Mouse (Mus musculus) brain, embryonic 14.5 days (tissue): Measurements from ENCODE around the gene Cdca7l. TPM values are rescaled to one million over a fixed set of nuclear protein-coding genes. Genes with fewer than 3 reads are reported as not detected.
"Not testable (repeated sequence)": the region's sequence is repeated elsewhere in the genome, so short reads cannot be mapped to it uniquely, and the experiment has no call there.

Experiments
- DNase-seq: peaks from one replicate; pipeline ENCODE4 v3.0.0-alpha.2; 2011; ENCODE audit warnings: low read depth
- CTCF ChIP-seq: fragments of 200-500 bp; IDR thresholded peaks from 2 replicates; pipeline ENCODE4 v1.5.1; 2012; ENCODE audit warnings: inconsistent platforms, mild to moderate bottlenecking, moderate library complexity, borderline replicate concordance; ENCODE audit not compliant: insufficient read depth, insufficient read length; ENCODE audit errors: extremely low read depth
- POLR2A ChIP-seq: fragments of 200-500 bp; IDR thresholded peaks from 2 replicates; pipeline ENCODE4 v1.6.1; 2012; ENCODE audit warnings: mild to moderate bottlenecking, inconsistent platforms, borderline replicate concordance; ENCODE audit not compliant: poor library complexity, insufficient read depth, insufficient read length, severe bottlenecking; ENCODE audit errors: extremely low read depth
- polyA plus RNA-seq: library from polyadenylated mRNA; depleted of rRNA; stranded (reverse); fragments of >200 nt; gene quantifications from 2 replicates; pipeline ENCODE4 v1.2.3, GENCODE M21; 2012

The Cdca7l gene
- polyA plus RNA-seq, 1 experiment = 5.6 TPM

DNA sequence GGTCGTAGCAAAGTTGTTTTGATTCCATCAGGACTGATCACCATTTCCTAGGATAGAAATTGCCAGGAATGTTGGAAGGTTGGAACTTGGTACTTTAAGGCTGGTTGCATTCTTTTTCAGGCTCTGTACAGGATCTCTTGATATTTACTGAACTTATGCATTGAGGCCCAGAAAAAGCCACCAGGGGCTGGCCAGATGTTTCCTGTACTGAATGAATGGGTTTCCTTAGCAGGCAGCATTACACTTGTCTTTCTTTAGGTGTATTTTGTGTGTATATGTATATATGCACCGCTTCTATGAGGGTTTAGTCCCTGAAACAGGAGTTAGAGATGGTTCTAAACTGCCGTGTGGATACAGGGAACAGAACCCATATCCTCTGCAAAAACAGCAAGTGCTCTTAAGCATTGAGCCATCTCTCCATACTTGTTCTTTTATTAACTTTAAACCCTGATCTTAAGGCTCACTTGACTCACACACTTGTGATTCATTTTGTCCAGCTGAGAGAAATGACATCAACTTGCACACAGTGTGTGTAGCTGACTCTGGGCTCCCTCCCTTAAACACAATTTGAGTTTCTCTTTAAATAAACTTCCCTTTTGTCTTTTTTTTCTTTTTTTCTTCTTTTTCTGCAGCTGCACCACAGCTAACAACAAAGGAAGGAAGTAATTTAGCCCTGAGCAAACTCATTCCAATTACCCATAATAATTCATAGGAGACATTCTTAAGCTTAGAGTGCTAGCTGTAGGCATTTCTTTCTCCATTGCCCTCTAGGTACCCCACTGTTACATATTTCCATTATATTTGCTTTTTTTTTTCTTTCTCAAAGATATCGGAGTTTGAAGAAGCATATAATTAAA, 63.8 kb downstream of the Cdca7l start:
- TF ChIP-seq POLR2A = no peak
- no peak for TF ChIP-seq CTCF
- DNase-seq = no peak

DNA sequence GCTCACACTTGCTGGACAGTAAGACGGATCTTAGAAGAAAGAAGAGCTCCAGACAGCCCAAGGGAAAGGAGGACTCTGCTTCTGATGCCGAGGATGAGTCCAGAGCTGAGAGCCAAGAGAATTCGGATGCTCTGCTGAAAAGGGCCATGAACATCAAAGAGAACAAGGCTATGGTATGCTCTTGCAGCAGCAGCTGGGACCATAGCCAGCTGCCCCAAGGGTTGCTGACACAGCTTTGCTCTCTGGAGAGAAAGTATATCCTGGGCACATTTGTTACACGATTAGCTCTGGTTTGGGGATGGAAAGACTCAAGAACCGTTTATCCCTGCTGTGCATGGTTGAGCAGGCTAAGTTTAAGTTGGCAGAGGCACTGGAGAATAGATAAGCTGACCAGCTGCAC, 68.2 kb downstream of the Cdca7l start:
- DNase-seq = peak; percentile 20
- TF ChIP-seq POLR2A = no peak
- no peak for TF ChIP-seq CTCF

DNA sequence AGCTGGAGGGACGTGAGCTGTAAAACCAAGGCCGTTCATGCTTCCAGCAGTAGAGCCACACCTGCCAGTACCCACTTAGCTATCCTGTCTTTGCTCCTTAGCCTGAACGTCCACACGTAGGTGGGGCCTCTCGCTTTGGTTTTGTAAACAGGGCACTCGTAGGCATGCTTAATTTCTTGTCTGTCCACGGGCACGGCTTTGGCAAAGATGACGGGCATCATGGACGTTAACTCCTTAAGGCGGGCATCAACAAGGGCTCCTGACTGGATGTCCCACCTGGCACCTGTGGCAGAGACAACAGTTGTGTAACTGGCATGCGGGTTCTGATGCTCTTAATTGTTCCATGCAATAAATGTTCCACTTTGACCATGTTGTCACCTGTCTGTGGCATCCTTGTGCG, 74.3 kb downstream of the Cdca7l start:
- DNase-seq = no peak
- no peak for TF ChIP-seq POLR2A
- TF ChIP-seq CTCF = no peak

DNA sequence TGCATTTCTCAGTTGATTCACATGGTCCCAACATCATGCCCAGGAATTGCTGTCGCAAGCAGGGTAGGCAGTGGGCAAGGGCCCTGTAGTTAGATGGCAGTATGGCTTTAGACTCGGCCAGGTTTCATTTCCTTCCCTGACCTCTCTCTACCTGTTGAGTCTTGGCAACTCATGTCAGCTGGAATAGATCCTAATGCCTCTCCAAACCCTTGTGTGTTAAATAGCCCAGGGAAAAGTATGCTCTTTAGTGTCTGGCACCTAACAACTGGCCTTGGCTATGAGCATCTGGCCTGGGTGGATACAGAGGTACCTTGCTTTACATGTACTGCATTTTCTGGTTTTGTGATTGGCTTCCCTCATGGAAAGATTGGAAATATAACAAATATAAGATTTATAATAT, 80.5 kb downstream of the Cdca7l start:
- TF ChIP-seq POLR2A (no peak), CTCF (no peak)
- no peak for DNase-seq

DNA sequence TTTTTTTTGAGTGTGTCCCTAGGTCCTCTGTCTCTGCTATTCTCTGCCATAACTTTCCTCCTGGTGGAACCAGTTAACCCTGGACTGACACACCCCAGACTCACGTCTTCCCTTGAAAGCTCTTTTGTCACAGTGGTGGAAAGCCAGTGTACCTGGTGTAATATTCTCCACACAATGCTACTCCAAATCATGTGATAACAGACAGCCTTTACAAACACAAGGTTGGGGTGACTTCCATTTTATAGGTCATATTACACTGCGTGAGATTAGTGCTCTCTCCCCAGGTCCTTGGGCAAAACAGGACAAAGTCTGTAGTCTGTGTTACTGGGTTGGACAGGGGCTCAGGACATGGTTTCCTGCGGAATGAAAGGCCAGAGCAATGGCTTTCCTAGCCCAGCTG, 83.3 kb downstream of the Cdca7l start:
- TF ChIP-seq CTCF (no peak), POLR2A (no peak)
- DNase-seq = no peak

DNA sequence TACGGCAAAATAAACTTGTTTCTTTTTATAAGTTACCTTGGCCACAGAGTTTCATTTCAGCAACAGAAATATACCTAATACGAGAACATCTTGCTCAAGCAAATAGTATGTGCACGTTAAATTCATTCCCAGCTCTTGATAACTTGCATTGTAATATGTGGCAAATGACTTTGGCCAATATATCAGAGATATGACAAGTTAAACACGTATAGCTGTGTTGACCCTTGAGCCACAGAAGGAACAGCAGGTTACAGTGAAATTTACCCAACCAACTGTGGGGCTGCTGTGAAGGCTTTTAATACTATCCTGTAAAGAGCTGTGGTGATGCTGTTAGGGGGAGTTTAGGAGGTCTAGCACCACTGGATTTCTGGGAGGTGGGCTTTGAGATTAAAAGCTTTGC, 96.7 kb downstream of the Cdca7l start:
- not testable (repeated sequence) for DNase-seq

DNA sequence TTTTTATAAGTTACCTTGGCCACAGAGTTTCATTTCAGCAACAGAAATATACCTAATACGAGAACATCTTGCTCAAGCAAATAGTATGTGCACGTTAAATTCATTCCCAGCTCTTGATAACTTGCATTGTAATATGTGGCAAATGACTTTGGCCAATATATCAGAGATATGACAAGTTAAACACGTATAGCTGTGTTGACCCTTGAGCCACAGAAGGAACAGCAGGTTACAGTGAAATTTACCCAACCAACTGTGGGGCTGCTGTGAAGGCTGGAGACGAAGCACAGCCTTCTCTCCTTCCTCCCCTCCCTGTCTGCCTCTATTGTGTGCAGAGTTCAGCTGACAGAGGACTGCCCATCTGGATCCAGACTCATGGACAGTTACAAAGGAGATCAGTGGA, 97.3 kb downstream of the Cdca7l start:
- DNase-seq = not testable (repeated sequence)

DNA sequence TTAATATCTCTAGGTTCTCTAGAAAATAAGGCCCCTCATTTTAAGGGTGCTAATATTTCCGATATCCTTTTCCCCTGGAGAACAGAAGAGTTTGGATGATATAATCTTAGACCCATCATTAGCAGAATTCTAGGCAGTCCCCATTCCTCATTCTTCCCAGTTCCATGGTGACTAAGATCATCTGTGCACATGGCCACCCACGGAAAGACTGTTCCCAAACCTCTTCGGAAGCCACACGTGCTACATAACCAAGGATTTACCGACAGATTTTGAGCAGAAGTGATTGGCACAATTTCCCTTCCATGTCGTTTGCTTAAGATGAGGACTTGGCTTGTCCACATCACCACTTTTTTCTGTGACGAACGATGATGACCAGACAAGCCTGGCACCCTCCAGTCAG, 99.6 kb downstream of the Cdca7l start:
- no peak for TF ChIP-seq POLR2A
- no peak for TF ChIP-seq CTCF
- no peak for DNase-seq

DNA sequence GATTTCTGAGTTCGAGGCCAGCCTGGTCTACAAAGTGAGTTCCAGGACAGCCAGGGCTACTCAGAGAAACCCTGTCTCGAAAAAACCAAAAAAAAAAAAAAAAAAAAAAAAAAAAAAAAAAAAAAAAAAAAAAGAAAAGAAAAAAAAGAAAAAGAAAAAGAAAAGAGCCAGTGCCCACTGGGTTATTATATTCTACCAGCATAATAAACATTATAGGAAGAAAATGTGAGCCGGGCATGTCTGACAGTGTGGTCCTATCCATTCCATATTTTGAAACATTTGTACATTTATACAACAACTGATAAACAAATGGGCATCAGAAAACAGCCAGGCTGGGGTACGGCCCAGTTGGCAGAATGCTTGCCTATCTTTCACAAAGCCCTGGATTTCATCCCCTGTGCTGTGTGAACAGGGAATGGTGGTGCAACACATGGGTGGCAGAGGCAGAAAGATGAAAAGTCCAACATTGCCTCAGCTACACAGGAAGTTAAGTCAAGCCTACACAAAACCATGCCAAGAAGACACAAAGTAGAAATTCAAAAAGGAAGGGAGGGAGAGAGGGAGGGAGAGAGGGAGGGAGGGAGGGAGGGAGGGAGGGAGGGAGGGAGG, 101.2 kb downstream of the Cdca7l start:
- DNase-seq = not testable (repeated sequence)

DNA sequence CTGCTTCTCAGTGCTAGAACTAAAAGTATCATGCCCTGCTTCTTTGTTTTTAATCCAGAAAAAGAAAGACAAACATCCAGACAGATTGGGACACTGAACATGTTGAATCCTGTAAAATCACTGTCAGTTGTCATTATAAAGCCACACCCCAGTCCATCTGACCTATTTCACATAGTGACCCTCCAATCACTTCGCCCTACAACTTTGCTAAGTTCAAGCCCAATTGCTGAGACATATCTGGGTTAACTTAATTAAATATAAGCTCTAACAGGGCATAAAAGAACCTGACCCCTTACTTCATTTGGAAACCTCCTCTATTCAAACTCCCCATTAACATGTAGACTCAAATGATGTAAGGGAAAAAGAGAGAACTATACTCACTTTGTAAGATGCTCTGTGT, 107.3 kb downstream of the Cdca7l start:
- DNase-seq = no peak
- TF ChIP-seq POLR2A (no peak), CTCF (no peak)

DNA sequence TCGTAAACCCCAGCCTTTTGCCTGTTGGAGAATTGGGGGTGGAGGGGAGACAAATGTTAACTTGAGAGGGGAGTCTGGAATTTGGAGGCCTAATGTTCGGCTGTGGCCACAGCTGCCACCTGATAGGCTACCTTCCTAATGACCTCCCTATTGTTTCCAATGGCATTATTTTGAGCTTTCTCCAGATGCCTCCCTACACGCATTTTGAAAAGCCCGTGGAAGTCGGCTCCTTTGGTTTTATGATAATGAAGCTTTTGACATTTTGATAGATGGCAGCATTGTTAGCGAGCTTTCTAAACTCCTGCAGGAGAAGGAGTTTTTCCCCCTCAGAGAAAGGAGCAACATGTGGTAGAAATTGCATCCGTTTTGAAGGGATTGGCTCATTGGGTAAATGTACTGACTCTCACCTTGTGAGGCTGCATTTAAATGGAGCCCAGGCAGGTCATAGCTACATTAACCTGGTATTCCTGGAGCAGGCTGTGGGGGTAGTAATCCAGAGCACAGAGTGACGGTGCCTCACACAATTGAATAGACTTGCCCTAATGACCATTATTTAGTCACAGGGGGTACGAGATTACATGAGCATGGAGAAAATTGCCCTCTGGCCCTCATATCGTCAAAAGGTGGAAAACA, 110.6 kb downstream of the Cdca7l start:
- TF ChIP-seq CTCF (no peak), POLR2A (no peak)
- DNase-seq = peak; percentile 31

DNA sequence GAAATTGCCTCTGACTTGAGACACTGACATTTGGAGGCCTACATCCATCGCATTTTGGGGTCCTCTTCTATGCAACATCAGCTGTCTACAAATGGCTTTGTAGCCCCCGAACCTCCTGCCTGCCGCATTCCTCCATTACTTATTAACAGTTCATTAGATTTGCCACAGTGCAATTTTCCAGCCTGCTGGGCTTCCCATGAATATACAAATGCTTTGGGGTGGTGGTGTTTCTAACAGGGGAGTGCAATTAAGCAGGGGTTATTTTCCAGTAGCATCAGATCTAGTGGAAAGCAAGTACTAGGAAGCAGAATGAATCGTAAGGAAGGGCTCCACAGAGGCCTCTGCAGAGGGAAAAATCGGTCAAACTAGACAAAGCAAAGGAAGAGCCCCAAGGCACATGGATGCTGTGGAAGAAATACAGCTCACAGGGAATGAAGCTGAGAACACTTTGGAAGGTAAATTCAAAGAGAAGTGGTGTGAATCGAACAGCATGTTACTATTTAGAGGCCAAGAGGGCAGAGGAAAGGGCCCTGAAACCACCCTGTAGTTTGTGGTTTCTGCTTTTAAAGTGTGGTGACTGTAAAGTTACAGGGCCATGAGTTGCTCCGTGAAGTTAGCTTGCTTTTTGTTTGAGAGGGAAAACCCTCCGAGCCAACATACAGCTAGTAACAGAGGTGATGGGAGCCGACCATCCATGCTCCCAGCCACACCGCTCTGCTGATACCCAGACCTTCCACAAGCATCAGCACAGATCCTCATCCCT, 111.9 kb downstream of the Cdca7l start:
- TF ChIP-seq POLR2A (no peak), CTCF (no peak)
- DNase-seq = peak; percentile 73
